ENCODE assay signal across 12 mouse cellular contexts in the genomic region with DNA sequence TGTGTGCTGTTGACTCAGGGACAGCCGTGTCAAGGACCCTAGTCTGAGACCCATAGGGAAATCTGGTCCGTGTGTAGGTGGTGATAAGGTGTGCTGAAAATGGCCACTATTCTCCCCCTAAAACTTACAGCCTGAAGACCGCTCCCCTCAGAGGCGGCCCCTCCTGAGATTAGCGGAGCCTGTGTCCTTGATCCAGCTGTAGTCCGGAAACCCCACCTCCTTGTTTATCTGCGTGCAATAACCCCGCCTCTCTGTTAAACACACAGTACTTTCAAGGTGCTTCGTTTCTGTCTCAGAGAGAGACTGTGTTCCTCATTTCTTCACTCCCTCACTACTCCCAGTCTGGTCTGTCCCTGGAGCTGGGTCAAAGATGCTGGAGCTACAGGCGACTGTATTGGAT. TPM values are rescaled to one million over a fixed set of nuclear protein-coding genes. Genes with fewer than 3 reads are reported as not detected.
DNase-seq lines count a peak whose midpoint lies in the region; ATAC-seq and TF ChIP-seq lines count a peak whose summit lies in the region.
"Had no signal": no experiment of that assay in that cellular context is flagged by ENCODE, and none has a peak within 500 bp of the region (broad histone marks: within the 10 kb centered on the region; RNA-seq: fewer than 3 reads in every experiment).

No protein-coding gene starts in this region.

- no peaks in the 10 kb centered on the region for H3K27me3 ChIP-seq in heart, embryonic 14.5 days (ENCODE audit: control insufficient read depth, insufficient read depth, low read length)
- peaks cover 26% of the 10 kb centered on the region for H3K27me3 ChIP-seq in heart, embryonic 10.5 days (ENCODE audit: insufficient read depth, poor library complexity, severe bottlenecking)
- H3K27me3 ChIP-seq in heart, postnatal 0 days (ENCODE audit: control insufficient read depth, insufficient read depth, low read length) = peaks cover under 1% of the 10 kb centered on the region; the same call in 1 of the 2 replicates

- no peak overlapping the region for H3K4me3 ChIP-seq in heart, embryonic 14.5 days (ENCODE audit: control insufficient read depth in 1 of 2, insufficient read depth in 1 of 2, low read depth in 1 of 2, low read length in 2 of 2)
- no peak overlapping the region; the same call in 1 of the 2 replicates for H3K4me3 ChIP-seq in heart, embryonic 10.5 days
- H3K4me3 ChIP-seq in heart, postnatal 0 days (ENCODE audit: low read depth, low read length) = no peak overlapping the region
- H3K4me3 ChIP-seq: erythroblast, embryonic 14.5 days; myocyte had no signal

- no peaks in the 10 kb centered on the region for H3K36me3 ChIP-seq in heart, embryonic 14.5 days (ENCODE audit: control insufficient read depth, insufficient read depth, low read length)
- no peaks in the 10 kb centered on the region for H3K36me3 ChIP-seq in heart, embryonic 10.5 days
- H3K36me3 ChIP-seq in heart, postnatal 0 days (replicated peaks; ENCODE audit: control insufficient read depth, insufficient read depth, low read length) = no peaks in the 10 kb centered on the region

- no peak for ATAC-seq in heart, embryonic 14.5 days (ENCODE audit: insufficient number of reproducible peaks, insufficient read depth, low FRiP score, low read depth)
- ATAC-seq in heart, postnatal 0 days (ENCODE audit: insufficient read depth, low read depth) = no peak
- ATAC-seq in cerebellum, adult (ENCODE audit: insufficient number of reproducible peaks, low FRiP score, low TSS enrichment) = no peak

- 0 out of 2 replicates have a peak, but pooled peaks cover 2% of the 10 kb centered on the region for H3K9me3 ChIP-seq in heart, embryonic 14.5 days (ENCODE audit: control insufficient read depth, low read length)
- H3K9me3 ChIP-seq in heart, embryonic 10.5 days = peaks cover 3% of the 10 kb centered on the region; the same call in 1 of the 2 replicates
- no peaks in the 10 kb centered on the region for H3K9me3 ChIP-seq in heart, postnatal 0 days (replicated peaks; ENCODE audit: control insufficient read depth, low read length)

- no peak overlapping the region for H3K27ac ChIP-seq in heart, embryonic 14.5 days (replicated peaks in 1 of 2; ENCODE audit: control insufficient read depth in 1 of 2, insufficient read depth in 1 of 2, low read depth in 2 of 2, low read length in 2 of 2)
- H3K27ac ChIP-seq in heart, embryonic 10.5 days = no peak overlapping the region
- H3K27ac ChIP-seq in heart, postnatal 0 days (ENCODE audit: low read depth) = no peak overlapping the region

- no peak for TF ChIP-seq CTCF in heart, postnatal 0 days (IDR thresholded peaks at IDR 0.05; ENCODE audit: low read depth)

- DNase-seq in heart, embryonic 10.5 days (ENCODE audit: low spot score) = no peak
- peak; percentile 77 for DNase-seq in MEL-GATA-1-ER (ENCODE audit: extremely low read depth, low read depth)
- peak; percentile 15 for DNase-seq in heart, postnatal 0 days (ENCODE audit: low spot score)
- peak; percentile 40 for DNase-seq in naive thymus-derived CD4-positive, alpha-beta T cell, adult 2 months (ENCODE audit: low read depth)
- DNase-seq in urinary bladder, postnatal 25 days (ENCODE audit: low spot score) = no peak
- DNase-seq: cerebellum, adult 18-20 months had no signal

- H3K9ac ChIP-seq in heart, embryonic 14.5 days (ENCODE audit: low read length) = no peak overlapping the region
- H3K9ac ChIP-seq in heart, postnatal 0 days (replicated peaks; ENCODE audit: low read depth, low read length) = no peak overlapping the region

- no peak for TF ChIP-seq EP300 in heart, postnatal 0 days (IDR thresholded peaks at IDR 0.05; ENCODE audit: low read depth)

- peaks cover 2 to 5% of the 10 kb centered on the region in 2 experiments; a peak in 1 of 4 replicates for H3K4me1 ChIP-seq in heart, embryonic 14.5 days (ENCODE audit: control insufficient read depth in 2 of 2, insufficient read depth in 2 of 2, low read length in 2 of 2)
- H3K4me1 ChIP-seq in heart, embryonic 10.5 days = peaks cover 4% of the 10 kb centered on the region; the same call in 1 of the 2 replicates
- H3K4me1 ChIP-seq in heart, postnatal 0 days (ENCODE audit: control insufficient read depth, insufficient read depth) = no peaks in the 10 kb centered on the region

- H3K4me2 ChIP-seq in heart, embryonic 14.5 days (ENCODE audit: low read length) = 0 out of 2 replicates have a peak overlapping the region, but pooled peaks have one; percentile 5
- H3K4me2 ChIP-seq in heart, postnatal 0 days (ENCODE audit: low read depth, low read length) = no peak overlapping the region; the same call in 1 of the 2 replicates

- WGBS in heart, embryonic 14.5 days = 19% methylated on average over 10 of the region's 10 CpGs
- WGBS in heart, embryonic 10.5 days = 20% methylated on average over 10 of the region's 10 CpGs
- 14% methylated on average over 10 of the region's 10 CpGs for whole genome bisulfite sequencing in heart, postnatal 0 days

RNA-seq across cellular contexts. Expression of a gene that starts 6.5 kb away (rescaled TPM):
- 2.3 and 2.9 TPM in 2 replicates for polyA plus RNA-seq in heart, embryonic 14.5 days (2014; fragmentation: Nextera tagmentation; extraction: Ambion mirVana)
- polyA plus RNA-seq in heart, embryonic 10.5 days (2016; fragmentation: Nextera tagmentation; extraction: Ambion mirVana) = 0.92 and 1.2 TPM in 2 replicates
- total RNA-seq in heart, postnatal 0 days (2014; rRNA removed; ENCODE audit: low replicate concordance) = 2.2 and 3.4 TPM in 2 replicates
- 0.91 and 1.1 TPM in 2 replicates for polyA plus RNA-seq in heart, postnatal 0 days (2015; fragmentation: Nextera tagmentation; extraction: Ambion mirVana)

RNA-seq across cellular contexts. Expression of a gene that starts 32.2 kb away (rescaled TPM):
- polyA plus RNA-seq in heart, embryonic 14.5 days (2014; fragmentation: Nextera tagmentation; extraction: Ambion mirVana) = 4.1 and 4.6 TPM in 2 replicates
- 6.5 and 7.9 TPM in 2 replicates for polyA plus RNA-seq in heart, embryonic 10.5 days (2016; fragmentation: Nextera tagmentation; extraction: Ambion mirVana)
- 1.6 and 1.7 TPM in 2 replicates for total RNA-seq in heart, postnatal 0 days (2014; rRNA removed; ENCODE audit: low replicate concordance)
- polyA plus RNA-seq in heart, postnatal 0 days (2015; fragmentation: Nextera tagmentation; extraction: Ambion mirVana) = 4.2 and 4.9 TPM in 2 replicates

RNA-seq across cellular contexts. Expression of a gene that starts 44.0 kb away (rescaled TPM):
- polyA plus RNA-seq in heart, embryonic 14.5 days (2014; fragmentation: Nextera tagmentation; extraction: Ambion mirVana) = 0.18 and 0.30 TPM in 2 replicates
- 0.35 TPM in 1 of 2 replicates, not detected in the other for polyA plus RNA-seq in heart, embryonic 10.5 days (2016; fragmentation: Nextera tagmentation; extraction: Ambion mirVana)
- total RNA-seq in heart, postnatal 0 days (2014; rRNA removed; ENCODE audit: low replicate concordance) = not detected in 2 replicates
- polyA plus RNA-seq in heart, postnatal 0 days (2015; fragmentation: Nextera tagmentation; extraction: Ambion mirVana) = 0.10 TPM in 1 of 2 replicates, not detected in the other
- total RNA-seq: gastrocnemius, postnatal 4 days had no signal
- polyA plus RNA-seq: erythroblast, embryonic 14.5 days; myocyte had no signal

RNA-seq across cellular contexts. Expression of a gene that starts 48.4 kb away (rescaled TPM):
- polyA plus RNA-seq in heart, embryonic 14.5 days (2014; fragmentation: Nextera tagmentation; extraction: Ambion mirVana) = 3.4 and 3.7 TPM in 2 replicates
- 1.8 and 2.8 TPM in 2 replicates for polyA plus RNA-seq in heart, embryonic 10.5 days (2016; fragmentation: Nextera tagmentation; extraction: Ambion mirVana)
- total RNA-seq in heart, postnatal 0 days (2014; rRNA removed; ENCODE audit: low replicate concordance) = 9.0 and 11.0 TPM in 2 replicates
- polyA plus RNA-seq in heart, postnatal 0 days (2015; fragmentation: Nextera tagmentation; extraction: Ambion mirVana) = 3.2 and 3.3 TPM in 2 replicates

RNA-seq across cellular contexts. Expression of a gene that starts 53.8 kb away (rescaled TPM):
- not detected in 2 replicates for polyA plus RNA-seq in heart, embryonic 14.5 days (2014; fragmentation: Nextera tagmentation; extraction: Ambion mirVana)
- not detected in 2 replicates for polyA plus RNA-seq in heart, embryonic 10.5 days (2016; fragmentation: Nextera tagmentation; extraction: Ambion mirVana)
- total RNA-seq in heart, postnatal 0 days (2014; rRNA removed; ENCODE audit: low replicate concordance) = not detected in 2 replicates
- not detected in 2 replicates for polyA plus RNA-seq in heart, postnatal 0 days (2015; fragmentation: Nextera tagmentation; extraction: Ambion mirVana)
- total RNA-seq: gastrocnemius, postnatal 4 days had no signal
- polyA plus RNA-seq: erythroblast, embryonic 14.5 days; kidney, embryonic 16.5 days had no signal

Comparison
In these comparisons a context has a peak if more than half of its experiments do, and no peak if none do; other contexts are left out.
1. DNase-seq: peak in MEL-GATA-1-ER (single experiment), heart, postnatal 0 days (single experiment) and naive thymus-derived CD4-positive, alpha-beta T cell, adult 2 months (single experiment); none in heart, embryonic 10.5 days (single experiment) and urinary bladder, postnatal 25 days (single experiment).